Mouse (Mus musculus): ENCODE data around the gene Rev1. TPM values are rescaled to one million over a fixed set of nuclear protein-coding genes. Genes with fewer than 3 reads are reported as not detected.

Gene Rev1
- polyA plus RNA-seq, 1 experiment from 2014 or later: 26.7 TPM

DNA sequence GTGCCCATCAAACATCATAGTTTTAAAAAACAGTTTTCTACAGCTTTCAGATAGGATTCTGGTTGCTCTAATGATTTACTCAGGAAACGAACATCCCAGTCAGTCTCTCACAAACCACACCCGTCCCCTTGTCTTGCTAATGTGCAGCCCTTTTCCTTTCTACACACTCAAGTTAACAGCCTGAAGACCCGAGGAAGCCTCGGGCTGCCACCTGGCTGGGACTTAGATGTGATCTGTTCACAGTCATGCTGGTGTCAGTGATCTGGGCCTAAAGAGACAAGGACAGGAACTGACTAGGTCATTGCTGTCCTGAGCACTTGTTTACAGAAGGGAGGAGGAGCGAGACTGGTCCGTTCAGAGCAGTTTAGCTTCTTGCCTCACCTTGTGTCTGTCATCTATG, 71.2 kb downstream of the Rev1 start:
- no peak overlapping the region for H3K9ac ChIP-seq
- H3K4me3 ChIP-seq (replicated peaks): no peak overlapping the region
- H3K4me2 ChIP-seq: no peak overlapping the region
- peaks cover 87% of the 10 kb centered on the region for H3K36me3 ChIP-seq
- H3K27me3 ChIP-seq: no peaks in the 10 kb centered on the region
- ATAC-seq (replicated peaks; ENCODE audit: low FRiP score): no peak
- H3K27ac ChIP-seq: no peak overlapping the region
- H3K4me1 ChIP-seq: no peaks in the 10 kb centered on the region
- no peaks in the 10 kb centered on the region for H3K9me3 ChIP-seq (replicated peaks)
- WGBS: 74% methylated on average over 6 of the region's 6 CpGs

DNA sequence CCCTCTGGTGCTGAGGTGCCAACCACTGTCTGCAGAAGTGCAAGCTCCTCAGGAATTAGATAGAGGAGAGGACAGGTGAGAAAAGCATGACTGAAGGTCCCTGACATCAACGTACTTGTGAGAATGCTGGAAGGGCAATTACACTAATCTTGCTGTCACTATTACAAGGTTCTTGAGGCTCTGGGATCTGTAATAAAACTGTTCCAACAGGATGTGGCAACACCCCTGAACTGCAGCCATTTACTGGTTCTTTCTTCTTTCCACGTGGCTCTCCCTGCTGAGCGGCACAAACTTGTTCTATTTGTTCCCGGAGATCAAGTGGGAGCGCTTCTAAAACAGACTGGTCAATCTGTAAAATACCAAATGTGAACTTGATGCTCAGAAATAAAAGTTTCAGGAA, 74.4 kb downstream of the Rev1 start:
- whole genome bisulfite sequencing: 62% methylated on average over 5 of the region's 5 CpGs
- Histone ChIP-seq H3K27ac (no peak overlapping the region), H3K9ac (no peak overlapping the region), H3K4me1 (no peaks in the 10 kb centered on the region), H3K4me2 (no peak overlapping the region), H3K9me3 (replicated peaks) (no peaks in the 10 kb centered on the region), H3K27me3 (no peaks in the 10 kb centered on the region), H3K36me3 (peaks cover 94% of the 10 kb centered on the region), H3K4me3 (replicated peaks) (no peak overlapping the region)
- ATAC-seq (replicated peaks; ENCODE audit: low FRiP score): no peak

DNA sequence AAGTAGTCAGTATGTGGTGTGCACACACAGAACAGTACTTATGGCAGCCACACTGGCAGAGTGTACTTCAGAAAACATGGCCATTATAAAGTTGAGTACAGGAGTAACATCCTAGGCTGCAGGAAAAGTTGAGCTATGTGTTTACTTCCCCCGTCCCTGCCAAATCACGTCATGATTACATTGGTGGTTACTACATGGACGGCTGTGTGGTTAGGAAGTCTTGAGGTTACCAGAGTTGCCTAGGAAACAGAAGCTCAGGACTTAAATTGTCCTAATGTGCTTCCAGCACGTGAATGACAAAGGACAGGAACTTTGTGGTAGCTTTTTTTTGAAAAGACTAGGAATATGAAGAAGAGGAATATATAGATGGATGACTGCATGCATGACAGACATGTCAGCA, 80.0 kb downstream of the Rev1 start:
- ATAC-seq (replicated peaks; ENCODE audit: low FRiP score): no peak
- Histone ChIP-seq H3K4me3 (replicated peaks) (no peak overlapping the region), H3K4me1 (no peaks in the 10 kb centered on the region), H3K27me3 (no peaks in the 10 kb centered on the region), H3K36me3 (peaks cover 99% of the 10 kb centered on the region), H3K9me3 (replicated peaks) (no peaks in the 10 kb centered on the region), H3K4me2 (no peak overlapping the region), H3K9ac (no peak overlapping the region), H3K27ac (no peak overlapping the region)
- WGBS: 74% methylated on average over 4 of the region's 4 CpGs

DNA sequence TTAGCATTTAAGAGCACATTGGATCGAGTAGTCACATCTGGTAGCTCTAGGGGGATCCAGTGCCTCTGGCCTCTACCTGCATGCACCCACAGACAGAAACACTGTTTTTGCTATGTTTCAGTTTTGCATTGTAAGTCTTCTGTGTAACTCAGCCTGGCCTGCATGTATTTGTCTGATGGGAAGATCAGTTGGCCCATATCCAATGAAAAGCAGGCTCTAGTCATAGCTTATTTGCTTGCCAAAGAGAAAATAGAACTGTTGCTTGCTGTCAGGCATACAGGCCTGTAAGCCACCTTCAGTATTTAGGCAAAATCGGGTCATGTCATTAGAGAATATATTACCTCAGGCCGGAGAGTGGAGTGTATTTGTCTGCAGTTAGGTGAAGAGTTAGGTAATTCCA, 81.5 kb downstream of the Rev1 start:
- Histone ChIP-seq H3K4me1 (no peaks in the 10 kb centered on the region), H3K9ac (no peak overlapping the region), H3K27ac (no peak overlapping the region), H3K27me3 (no peaks in the 10 kb centered on the region), H3K36me3 (peaks cover 94% of the 10 kb centered on the region), H3K9me3 (replicated peaks) (no peaks in the 10 kb centered on the region), H3K4me3 (replicated peaks) (no peak overlapping the region), H3K4me2 (no peak overlapping the region)
- no peak for ATAC-seq (replicated peaks; ENCODE audit: low FRiP score)
- WGBS: 87% methylated on average over 3 of the region's 3 CpGs

DNA sequence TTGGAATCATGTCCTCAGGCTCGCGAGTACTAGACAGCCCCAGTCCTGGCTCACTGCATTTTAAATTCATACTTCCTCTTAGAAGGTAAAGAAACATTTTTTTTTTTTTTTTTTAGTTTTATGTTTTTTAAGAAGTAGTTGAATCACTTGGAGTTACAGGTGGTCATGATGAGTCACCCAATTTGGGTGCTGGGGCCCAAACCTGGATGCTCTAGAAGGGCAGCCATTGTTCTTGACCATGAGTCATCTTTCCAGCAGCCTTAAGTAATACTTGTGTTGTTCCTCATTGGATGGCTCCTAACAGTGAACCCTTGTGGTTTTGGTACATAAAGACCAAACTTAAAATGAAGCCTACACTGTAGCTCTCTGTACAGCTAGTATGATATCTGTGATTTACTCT, 90.7 kb downstream of the Rev1 start:
- ATAC-seq (replicated peaks; ENCODE audit: low FRiP score): no peak
- Histone ChIP-seq H3K9ac (no peak overlapping the region), H3K36me3 (peaks cover 90% of the 10 kb centered on the region), H3K4me2 (no peak overlapping the region), H3K27me3 (no peaks in the 10 kb centered on the region), H3K4me3 (replicated peaks) (no peak overlapping the region), H3K4me1 (no peaks in the 10 kb centered on the region), H3K9me3 (replicated peaks) (no peaks in the 10 kb centered on the region), H3K27ac (no peak overlapping the region)
- 93% methylated on average over 2 of the region's 2 CpGs for WGBS

DNA sequence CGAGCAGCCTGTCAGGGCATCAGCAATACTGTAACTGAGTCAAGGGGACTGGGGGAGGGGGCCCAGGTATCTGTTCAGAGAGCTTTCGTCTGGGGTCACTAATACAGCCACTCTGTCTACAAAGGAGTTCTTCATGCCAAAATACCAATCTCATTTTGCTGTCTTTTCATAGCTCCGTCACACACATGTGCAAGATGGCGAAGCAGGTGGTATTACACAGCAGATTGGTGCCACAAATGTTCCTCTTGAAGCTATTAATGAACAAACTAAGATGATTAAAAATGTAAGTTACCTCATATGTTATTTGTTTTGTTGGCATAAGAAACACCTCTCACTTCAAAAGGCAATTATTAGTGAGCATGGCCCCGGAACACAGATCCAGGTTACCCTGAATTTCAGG, 92.2 kb downstream of the Rev1 start:
- Histone ChIP-seq H3K27ac (no peak overlapping the region), H3K27me3 (no peaks in the 10 kb centered on the region), H3K9me3 (replicated peaks) (no peaks in the 10 kb centered on the region), H3K36me3 (peaks cover 93% of the 10 kb centered on the region), H3K9ac (no peak overlapping the region), H3K4me2 (no peak overlapping the region), H3K4me1 (no peaks in the 10 kb centered on the region), H3K4me3 (replicated peaks) (no peak overlapping the region)
- WGBS: 94% methylated on average over 5 of the region's 5 CpGs
- ATAC-seq (replicated peaks; ENCODE audit: low FRiP score): no peak

DNA sequence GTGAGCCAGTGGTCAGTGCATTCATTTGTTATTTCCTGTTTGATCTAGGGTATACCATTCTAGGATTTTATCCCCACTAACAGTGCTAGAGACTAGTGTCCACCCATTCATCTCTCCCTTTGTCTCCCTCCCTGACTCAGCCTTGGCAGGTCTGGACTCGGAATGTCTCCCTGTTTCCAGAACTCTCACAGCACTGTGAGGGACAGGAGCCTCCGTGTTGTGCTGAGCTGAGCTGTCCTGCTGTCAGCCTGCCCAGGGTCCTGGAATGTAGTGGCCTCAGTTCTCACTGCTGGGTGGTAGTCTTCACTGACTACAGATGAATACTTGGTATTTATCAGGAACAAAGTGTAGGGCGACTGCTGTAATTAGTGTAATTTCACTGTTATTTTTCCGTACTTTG, 94.1 kb downstream of the Rev1 start:
- Histone ChIP-seq H3K36me3 (peaks cover 87% of the 10 kb centered on the region), H3K9me3 (replicated peaks) (no peaks in the 10 kb centered on the region), H3K27ac (no peak overlapping the region), H3K4me1 (no peaks in the 10 kb centered on the region), H3K4me2 (no peak overlapping the region), H3K4me3 (replicated peaks) (no peak overlapping the region), H3K9ac (no peak overlapping the region), H3K27me3 (no peaks in the 10 kb centered on the region)
- ATAC-seq (replicated peaks; ENCODE audit: low FRiP score): no peak
- 92% methylated on average over 4 of the region's 4 CpGs for WGBS

DNA sequence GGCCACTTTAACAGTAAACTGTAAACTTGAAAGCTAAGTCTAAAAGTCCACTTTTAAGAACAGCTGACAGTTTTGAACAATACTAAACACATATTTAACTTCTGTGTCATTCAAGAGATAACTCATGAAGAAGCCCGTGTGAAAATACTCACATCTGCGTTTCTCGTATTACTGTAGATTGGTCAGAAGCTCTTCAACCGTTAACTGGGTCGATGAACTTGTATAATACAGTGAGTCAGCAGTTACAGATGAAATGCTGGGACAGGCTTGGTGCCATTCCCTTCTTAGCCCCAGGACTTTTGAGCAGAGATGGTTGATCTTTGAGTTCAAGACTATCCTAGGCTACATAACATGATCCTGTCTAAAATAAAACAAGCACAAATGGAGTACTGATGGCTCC, 98.2 kb downstream of the Rev1 start:
- H3K4me2 ChIP-seq: no peak overlapping the region
- H3K27ac ChIP-seq: no peak overlapping the region
- 86% methylated on average over 5 of the region's 5 CpGs for WGBS
- H3K4me3 ChIP-seq (replicated peaks): no peak overlapping the region
- H3K27me3 ChIP-seq: no peaks in the 10 kb centered on the region
- H3K36me3 ChIP-seq: peaks cover 65% of the 10 kb centered on the region
- no peak for ATAC-seq (replicated peaks; ENCODE audit: low FRiP score)
- no peaks in the 10 kb centered on the region for H3K9me3 ChIP-seq (replicated peaks)
- H3K9ac ChIP-seq: no peak overlapping the region
- no peaks in the 10 kb centered on the region for H3K4me1 ChIP-seq

DNA sequence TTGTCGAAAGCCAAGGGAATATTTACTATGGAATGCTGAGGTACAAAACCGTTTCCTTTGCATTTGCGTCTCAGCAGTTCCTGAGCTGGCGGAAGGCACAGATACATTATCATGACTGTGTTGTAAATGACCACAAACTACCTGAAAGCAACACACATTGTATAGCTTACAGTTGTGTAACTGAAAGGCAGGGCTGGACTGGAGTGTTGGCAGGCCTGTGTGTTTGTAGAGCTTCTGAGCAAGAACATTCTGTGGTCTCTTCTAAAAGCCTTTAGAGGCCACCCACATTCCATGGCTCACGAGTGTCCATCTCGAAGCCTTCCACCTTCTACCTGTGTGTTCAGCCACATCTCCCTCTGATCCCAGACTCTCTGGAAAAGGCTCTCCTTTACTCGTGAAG, 102.3 kb downstream of the Rev1 start:
- Histone ChIP-seq H3K36me3 (peaks cover 55% of the 10 kb centered on the region), H3K27ac (no peak overlapping the region), H3K4me3 (replicated peaks) (no peak overlapping the region), H3K4me2 (no peak overlapping the region), H3K27me3 (no peaks in the 10 kb centered on the region), H3K9ac (no peak overlapping the region), H3K4me1 (no peaks in the 10 kb centered on the region), H3K9me3 (replicated peaks) (no peaks in the 10 kb centered on the region)
- 94% methylated on average over 7 of the region's 7 CpGs for WGBS
- ATAC-seq (replicated peaks; ENCODE audit: low FRiP score): no peak

DNA sequence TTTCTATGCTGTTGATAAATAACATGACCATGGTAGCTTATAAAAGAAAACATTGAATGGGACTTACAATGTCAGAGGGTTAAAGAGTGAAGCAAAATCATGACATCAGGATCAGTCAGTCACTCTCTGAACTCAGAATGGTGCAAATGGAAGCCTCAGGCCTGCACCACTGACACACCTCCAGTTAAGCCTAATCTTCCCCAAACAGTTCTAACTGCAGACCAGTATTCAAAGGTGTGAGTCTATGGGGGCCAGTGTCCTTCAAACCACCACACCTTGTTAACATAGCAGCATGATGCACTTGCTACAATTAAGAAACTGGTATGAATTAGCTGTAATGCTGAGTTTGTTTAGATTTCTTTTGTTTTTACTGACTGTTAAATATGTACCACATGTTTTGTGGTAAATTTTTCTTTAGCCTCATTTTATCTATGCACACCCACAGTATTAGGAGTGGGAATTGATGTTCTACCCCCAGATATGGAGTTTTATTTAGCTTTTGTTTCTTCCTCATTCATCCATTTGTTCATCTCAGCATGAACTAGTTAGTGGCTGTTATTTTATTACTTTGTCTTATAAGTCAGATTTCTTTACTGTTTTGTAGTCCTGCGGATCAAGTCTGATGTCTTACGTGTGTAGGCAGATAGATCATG, 114.9 kb downstream of the Rev1 start:
- Histone ChIP-seq H3K36me3 (peaks cover 21% of the 10 kb centered on the region), H3K4me3 (replicated peaks) (no peak overlapping the region), H3K4me1 (no peaks in the 10 kb centered on the region), H3K4me2 (no peak overlapping the region), H3K9me3 (replicated peaks) (no peaks in the 10 kb centered on the region), H3K9ac (no peak overlapping the region), H3K27ac (no peak overlapping the region), H3K27me3 (no peaks in the 10 kb centered on the region)
- 88% methylated on average over 2 of the region's 2 CpGs for WGBS
- ATAC-seq (replicated peaks; ENCODE audit: low FRiP score): no peak

DNA sequence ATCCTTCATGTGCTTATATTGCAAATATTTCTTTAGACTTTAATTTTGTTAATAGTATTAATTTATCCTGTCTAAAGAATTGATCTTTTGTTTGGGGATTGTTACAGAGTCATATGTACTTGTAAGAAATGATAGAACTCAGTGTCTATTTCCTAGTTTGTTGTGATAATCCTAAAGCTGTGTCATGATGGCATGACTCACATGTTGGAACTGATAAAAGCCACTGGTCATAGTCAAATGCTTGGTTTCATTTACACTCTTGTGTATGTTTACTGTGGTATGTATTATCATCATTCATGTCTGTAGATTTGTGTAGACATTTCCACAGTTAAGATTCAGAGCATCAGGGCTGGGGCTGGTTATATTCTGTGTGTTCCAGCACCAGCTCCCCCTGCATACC, 117.1 kb downstream of the Rev1 start:
- Histone ChIP-seq H3K9ac (no peak overlapping the region), H3K36me3 (no peaks in the 10 kb centered on the region), H3K27me3 (no peaks in the 10 kb centered on the region), H3K4me1 (no peaks in the 10 kb centered on the region), H3K4me2 (no peak overlapping the region), H3K9me3 (replicated peaks) (no peaks in the 10 kb centered on the region), H3K4me3 (replicated peaks) (no peak overlapping the region), H3K27ac (no peak overlapping the region)
- ATAC-seq (replicated peaks; ENCODE audit: low FRiP score): no peak

DNA sequence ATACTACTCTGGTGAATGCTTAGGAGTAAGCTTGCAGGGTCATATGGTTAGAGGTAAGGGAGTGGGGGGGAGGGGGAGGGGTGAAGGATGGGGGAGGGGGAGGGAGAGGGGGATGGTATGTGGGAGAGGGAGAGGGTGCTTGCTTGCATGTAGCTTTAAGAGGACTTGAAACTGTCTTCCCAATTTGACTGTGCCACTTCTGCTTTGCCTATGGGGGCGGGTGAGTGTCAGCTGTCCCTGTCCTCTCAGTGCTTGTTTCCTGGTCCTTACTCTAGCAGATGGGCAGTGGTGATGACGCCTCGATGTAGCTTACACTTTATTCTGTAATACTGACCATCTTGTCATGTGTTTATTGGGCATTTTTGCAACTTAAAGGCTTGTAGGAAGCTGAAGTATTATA, 117.5 kb downstream of the Rev1 start:
- no peaks in the 10 kb centered on the region for H3K27me3 ChIP-seq
- no peak overlapping the region for H3K9ac ChIP-seq
- H3K4me2 ChIP-seq: no peak overlapping the region
- H3K9me3 ChIP-seq (replicated peaks): no peaks in the 10 kb centered on the region
- H3K4me3 ChIP-seq (replicated peaks): no peak overlapping the region
- no peaks in the 10 kb centered on the region for H3K36me3 ChIP-seq
- ATAC-seq (replicated peaks; ENCODE audit: low FRiP score): no peak
- no peak overlapping the region for H3K27ac ChIP-seq
- WGBS: 96% methylated on average over 3 of the region's 3 CpGs
- no peaks in the 10 kb centered on the region for H3K4me1 ChIP-seq

DNA sequence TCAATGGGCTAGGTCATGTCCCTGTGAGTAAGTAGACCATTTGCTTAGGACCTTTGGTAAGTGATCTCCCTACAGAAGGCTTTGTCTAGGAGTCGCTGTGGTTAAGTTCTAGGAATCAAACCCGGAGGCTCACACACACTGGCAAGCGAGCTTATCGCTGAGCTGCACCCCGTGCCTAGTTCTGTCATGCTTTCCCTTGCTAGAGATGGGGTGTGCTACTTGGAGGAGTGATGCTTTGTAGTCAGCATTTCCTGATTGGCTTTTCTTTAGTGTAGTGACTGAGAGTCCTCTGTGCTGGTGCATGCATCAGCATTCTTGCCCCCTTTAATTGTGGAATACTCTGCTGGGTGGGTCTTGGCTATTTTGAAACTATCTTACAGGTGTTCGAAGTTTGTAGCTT, 118.0 kb downstream of the Rev1 start:
- Histone ChIP-seq H3K4me3 (replicated peaks) (no peak overlapping the region), H3K4me2 (no peak overlapping the region), H3K9ac (no peak overlapping the region), H3K27ac (no peak overlapping the region), H3K4me1 (no peaks in the 10 kb centered on the region), H3K36me3 (no peaks in the 10 kb centered on the region), H3K9me3 (replicated peaks) (no peaks in the 10 kb centered on the region), H3K27me3 (no peaks in the 10 kb centered on the region)
- 86% methylated on average over 6 of the region's 6 CpGs for WGBS
- peak; percentile 52; the same call in 1 of the 2 replicates for ATAC-seq (replicated peaks; ENCODE audit: low FRiP score)
